Mouse (Mus musculus) ES-Bruce4 (cell line): ENCODE measurements around the gene Hdac9.

Experiments
- CTCF ChIP-seq: IDR thresholded peaks from one replicate; pipeline ENCODE4 v1.8.1; 2011; ENCODE audit warnings: low read depth, low read length
- EP300 ChIP-seq: IDR thresholded peaks from 2 replicates; pipeline ENCODE4 v1.6.1; 2011; ENCODE audit warnings: low read depth, low read length; ENCODE audit not compliant: insufficient read depth

DNA sequence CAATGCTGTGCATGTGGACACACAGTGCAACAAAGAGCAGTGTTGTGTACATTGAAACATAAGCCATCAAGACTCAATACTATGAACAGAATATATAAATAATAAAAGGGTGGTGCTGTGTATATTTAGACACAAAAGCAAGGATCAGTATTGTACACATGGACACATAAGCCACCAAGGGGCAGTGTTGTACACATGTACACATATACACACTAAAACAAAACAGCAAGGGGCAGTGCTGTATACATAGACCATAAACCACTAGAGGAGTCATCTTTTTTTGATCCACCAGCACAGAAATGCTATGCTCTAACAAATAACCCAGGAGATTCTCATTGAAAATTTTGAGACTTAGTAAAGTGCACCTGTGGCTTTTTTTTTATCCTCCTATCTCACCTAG, 255.5 kb downstream of the Hdac9 start:
- TF ChIP-seq CTCF (no peak), EP300 (no peak)
